Mouse (Mus musculus): Measurements from ENCODE around the gene Gm5565.

- TF ChIP-seq POLR2A (IDR thresholded peaks at IDR 0.05; ENCODE audit: borderline replicate concordance, insufficient read depth, low read length) (no peak), CTCF (IDR thresholded peaks at IDR 0.05; ENCODE audit: borderline replicate concordance, insufficient read depth, low read depth, low read length) (no peak)
Observed at GRCm38 (mm10) chr5:146147903-146148302, 12.4 kb downstream of the Gm5565 start.
